Mouse (Mus musculus) c-Kit-positive CD71-negative TER-119-negative erythroid progenitor cells, embryonic 14.5 days (primary cell): ENCODE results near the gene Trim67.

ENCODE experiments used
- DNase-seq: peaks from one replicate; pipeline ENCODE4 v3.0.0-alpha.2; 2013; ENCODE audit warnings: low read depth

Trim67 gene

GRCm38 (mm10) chr8:124794486-124794780 is 1.5 kb downstream of the Trim67 start:
- no peak for DNase-seq

- DNase-seq = no peak
Observed at GRCm38 (mm10) chr8:124795781-124796488, 3.0 kb downstream of the Trim67 start.

- DNase-seq = no peak
Observed at GRCm38 (mm10) chr8:124800542-124800941, 7.7 kb downstream of the Trim67 start.

GRCm38 (mm10) chr8:124803824-124804702 is 11.2 kb downstream of the Trim67 start:
- DNase-seq = no peak

GRCm38 (mm10) chr8:124805990-124806389 is 13.1 kb downstream of the Trim67 start:
- DNase-seq = no peak

GRCm38 (mm10) chr8:124809419-124809818 is 16.5 kb downstream of the Trim67 start:
- no peak for DNase-seq

GRCm38 (mm10) chr8:124810056-124810610 is 17.2 kb downstream of the Trim67 start:
- no peak for DNase-seq

- no peak for DNase-seq
Observed at GRCm38 (mm10) chr8:124810689-124811394, 17.9 kb downstream of the Trim67 start.

GRCm38 (mm10) chr8:124813326-124813725 is 20.4 kb downstream of the Trim67 start:
- DNase-seq = no peak

- no peak for DNase-seq
Observed at GRCm38 (mm10) chr8:124815870-124816269, 23.0 kb downstream of the Trim67 start.

GRCm38 (mm10) chr8:124816866-124817265 is 24.0 kb downstream of the Trim67 start:
- no peak for DNase-seq

GRCm38 (mm10) chr8:124817361-124817760 is 24.5 kb downstream of the Trim67 start:
- no peak for DNase-seq

GRCm38 (mm10) chr8:124819612-124820115 is 26.8 kb downstream of the Trim67 start:
- DNase-seq = no peak

- DNase-seq = no peak
Observed at GRCm38 (mm10) chr8:124820125-124820524, 27.2 kb downstream of the Trim67 start.

GRCm38 (mm10) chr8:124823497-124823896 is 30.6 kb downstream of the Trim67 start:
- no peak for DNase-seq

- DNase-seq = no peak
Observed at GRCm38 (mm10) chr8:124826658-124827057, 33.8 kb downstream of the Trim67 start.

GRCm38 (mm10) chr8:124827387-124827786 is 34.5 kb downstream of the Trim67 start:
- DNase-seq = peak; percentile 25

GRCm38 (mm10) chr8:124828561-124829240 is 35.8 kb downstream of the Trim67 start:
- no peak for DNase-seq

- no peak for DNase-seq
Observed at GRCm38 (mm10) chr8:124830050-124830449, 37.2 kb downstream of the Trim67 start.

- no peak for DNase-seq
Observed at GRCm38 (mm10) chr8:124831531-124831930, 38.6 kb downstream of the Trim67 start.

GRCm38 (mm10) chr8:124831941-124832340 is 39.0 kb downstream of the Trim67 start:
- DNase-seq = no peak
